Mouse (Mus musculus) kidney, adult 8-10 months (tissue): ENCODE results near the gene Cobll1.

Experiments
- DNase-seq, 2 experiments: peaks; one replicate each; pipeline ENCODE4 v3.0.0; 2022

Cobll1 gene

DNA sequence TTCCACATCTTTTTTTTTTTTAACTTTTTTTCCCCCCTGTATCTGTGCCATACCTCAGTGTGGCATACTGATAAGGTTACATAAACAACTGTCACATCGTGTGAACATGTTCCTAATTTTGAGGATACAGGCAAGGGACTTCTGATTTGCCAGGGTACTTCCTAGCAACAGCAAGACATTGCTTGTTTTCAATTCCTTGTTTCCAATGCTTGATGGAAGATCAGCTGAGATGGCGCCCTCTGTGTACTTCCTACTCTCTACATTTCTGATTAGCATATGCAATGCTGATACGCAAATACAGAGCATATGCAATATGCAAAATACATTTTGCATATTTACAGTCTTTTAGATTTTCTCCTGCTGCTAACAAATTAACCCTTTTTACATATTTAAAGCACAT lies 152.0 kb downstream of the Cobll1 start:
- no peak for DNase-seq

GRCm38 (mm10) chr2:65083411-65083810 lies 155.8 kb downstream of the Cobll1 start:
- no peak for DNase-seq

DNA sequence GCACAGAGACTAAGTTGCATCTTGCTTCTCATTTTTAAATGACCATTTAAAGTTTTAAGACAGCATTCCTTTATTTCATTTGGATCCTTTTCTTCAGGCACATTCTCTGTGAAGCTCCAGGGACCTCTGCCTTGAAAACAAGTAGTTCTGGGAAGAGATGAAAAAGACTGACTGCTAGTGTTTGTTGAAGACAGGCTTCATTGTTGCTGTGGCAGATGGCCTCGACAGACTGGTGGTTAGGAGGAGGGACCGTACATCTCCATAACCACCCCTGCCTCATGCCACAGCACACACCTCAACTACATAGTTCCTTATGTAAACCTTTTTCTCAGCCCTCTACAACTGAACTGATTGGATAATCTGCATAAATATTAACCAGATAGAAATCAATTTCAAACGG lies 161.7 kb downstream of the Cobll1 start:
- no peak for DNase-seq

GRCm38 (mm10) chr2:65075840-65076239 lies 163.4 kb downstream of the Cobll1 start:
- DNase-seq: no peak

GRCm38 (mm10) chr2:65075431-65075830 lies 163.8 kb downstream of the Cobll1 start:
- no peak for DNase-seq

DNA sequence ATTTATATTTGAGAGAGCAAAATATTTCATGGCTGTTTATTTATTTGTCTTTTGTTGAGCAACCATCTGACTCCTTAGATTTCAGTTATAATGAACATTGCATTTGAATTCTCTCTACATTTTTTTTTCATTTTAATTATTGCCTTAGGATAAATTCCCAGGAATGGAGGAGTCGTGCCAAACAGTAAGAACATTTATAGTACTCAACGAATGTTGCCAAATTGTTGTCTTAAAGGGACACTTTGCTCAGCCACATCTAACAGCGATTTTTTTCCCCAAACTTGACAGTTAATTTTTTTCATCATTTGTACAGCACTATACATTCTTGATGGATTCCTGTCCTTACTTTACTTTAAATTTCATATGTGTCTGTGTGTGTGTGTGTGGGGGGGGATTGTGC lies 167.0 kb downstream of the Cobll1 start:
- no peak for DNase-seq

GRCm38 (mm10) chr2:65053764-65054163 lies 185.4 kb downstream of the Cobll1 start:
- no peak for DNase-seq

GRCm38 (mm10) chr2:65052191-65053012 lies 186.8 kb downstream of the Cobll1 start:
- no peak for DNase-seq

- no peak for DNase-seq
Observed at GRCm38 (mm10) chr2:65050776-65051175, 188.4 kb downstream of the Cobll1 start.

- no peak for DNase-seq
Observed at GRCm38 (mm10) chr2:65048234-65049017, 190.8 kb downstream of the Cobll1 start.
